Mouse (Mus musculus): ENCODE results near the gene Trim45. TPM values are rescaled to one million over a fixed set of nuclear protein-coding genes. Genes with fewer than 3 reads are reported as not detected.

Trim45 gene
- polyA plus RNA-seq (2014; fragmentation: Nextera tagmentation; extraction: Ambion mirVana), result 3.2 and 5.5 TPM in 2 replicates

GRCm38 (mm10) chr3:100921825-100922505, at the start of gene Trim45:
Gene Trim45 (plus strand): TSS chr3:100922202.
- peak; percentile 99 for ATAC-seq (ENCODE audit: low FRiP score, low TSS enrichment)
- no peaks in the 10 kb centered on the region for H3K9me3 ChIP-seq (ENCODE audit: control insufficient read depth, low read length)
- H3K4me3 ChIP-seq (ENCODE audit: low read length), result peak within 1 kb of the TSS; percentile 57
- 0 out of 2 replicates have a peak, but pooled peaks cover 4% of the 10 kb centered on the region for H3K36me3 ChIP-seq (ENCODE audit: control insufficient read depth, insufficient read depth, low read length)
- H3K27ac ChIP-seq (ENCODE audit: low read depth, low read length), result 0 out of 2 replicates have a peak within 1 kb of the TSS, but pooled peaks have one; percentile 69
- H3K4me1 ChIP-seq (ENCODE audit: control insufficient read depth, insufficient read depth, low read length), result peaks cover 16% of the 10 kb centered on the region
- peak within 1 kb of the TSS; percentile 75 for H3K9ac ChIP-seq (ENCODE audit: low read depth, low read length)
- no peaks in the 10 kb centered on the region for H3K27me3 ChIP-seq (ENCODE audit: control insufficient read depth, insufficient read depth, low read length)
- under 1% methylated on average over 39 of the region's 39 CpGs for WGBS
- H3K4me2 ChIP-seq (replicated peaks; ENCODE audit: low read depth, low read length), result peak within 1 kb of the TSS; percentile 72

DNA sequence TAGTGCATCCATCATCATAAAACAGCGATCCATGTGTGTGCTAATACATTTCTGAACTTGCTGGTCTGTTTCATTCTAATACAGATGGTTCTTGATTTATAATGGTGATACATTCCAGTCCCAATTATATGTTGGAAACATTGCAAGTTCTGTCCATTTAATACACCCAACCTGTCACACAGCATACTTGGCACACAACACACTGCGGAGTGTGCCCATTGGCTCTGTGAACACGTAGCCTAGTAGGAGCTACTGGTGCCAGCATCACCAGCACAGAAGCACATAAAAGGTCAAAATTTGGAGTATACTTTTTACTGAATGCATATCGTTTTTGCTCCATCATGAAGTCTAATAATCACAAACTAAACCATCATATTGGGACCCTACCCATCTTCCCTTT, 44.9 kb upstream of the Trim45 start:
- Histone ChIP-seq H3K27me3 (ENCODE audit: control insufficient read depth, insufficient read depth, low read length) (no peaks in the 10 kb centered on the region), H3K36me3 (ENCODE audit: control insufficient read depth, insufficient read depth, low read length) (no peaks in the 10 kb centered on the region), H3K9me3 (ENCODE audit: control insufficient read depth, low read length) (no peaks in the 10 kb centered on the region), H3K4me3 (ENCODE audit: low read length) (no peak overlapping the region), H3K27ac (ENCODE audit: low read depth, low read length) (no peak overlapping the region), H3K9ac (ENCODE audit: low read depth, low read length) (no peak overlapping the region), H3K4me2 (replicated peaks; ENCODE audit: low read depth, low read length) (no peak overlapping the region), H3K4me1 (ENCODE audit: control insufficient read depth, insufficient read depth, low read length) (no peaks in the 10 kb centered on the region)
- 89% methylated on average over 4 of the region's 4 CpGs for WGBS
- no peak for ATAC-seq (ENCODE audit: low FRiP score, low TSS enrichment)

DNA sequence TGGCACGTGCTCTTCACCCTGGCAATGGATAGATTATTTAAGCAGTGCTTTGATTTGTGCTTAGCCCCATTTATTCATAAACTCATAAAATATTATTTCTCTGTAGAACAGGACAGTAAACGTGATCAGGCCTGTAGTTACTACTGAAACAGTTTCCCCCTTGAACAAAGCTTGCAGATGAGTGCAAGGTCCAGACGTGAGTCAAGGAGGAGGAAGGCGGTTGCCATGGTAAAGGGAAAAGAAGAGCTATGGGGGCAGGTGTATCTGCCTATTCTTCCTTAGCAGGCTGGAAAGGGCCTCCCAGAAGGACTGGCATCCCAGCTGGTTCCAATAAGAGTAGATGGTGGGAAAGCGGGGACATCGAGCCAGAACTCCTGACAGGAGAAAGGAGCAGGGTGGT, 40.6 kb upstream of the Trim45 start:
- 82% methylated on average over 6 of the region's 6 CpGs for WGBS
- Histone ChIP-seq H3K9me3 (ENCODE audit: control insufficient read depth, low read length) (no peaks in the 10 kb centered on the region), H3K9ac (ENCODE audit: low read depth, low read length) (no peak overlapping the region), H3K27me3 (ENCODE audit: control insufficient read depth, insufficient read depth, low read length) (no peaks in the 10 kb centered on the region), H3K4me1 (ENCODE audit: control insufficient read depth, insufficient read depth, low read length) (no peaks in the 10 kb centered on the region), H3K27ac (ENCODE audit: low read depth, low read length) (no peak overlapping the region), H3K4me3 (ENCODE audit: low read length) (no peak overlapping the region), H3K4me2 (replicated peaks; ENCODE audit: low read depth, low read length) (no peak overlapping the region), H3K36me3 (ENCODE audit: control insufficient read depth, insufficient read depth, low read length) (no peaks in the 10 kb centered on the region)
- no peak for ATAC-seq (ENCODE audit: low FRiP score, low TSS enrichment)

GRCm38 (mm10) chr3:100881843-100882634, 40.0 kb upstream of the Trim45 start:
- H3K27ac ChIP-seq (ENCODE audit: low read depth, low read length), result no peak overlapping the region
- 91% methylated on average over 9 of the region's 9 CpGs for WGBS
- no peaks in the 10 kb centered on the region for H3K36me3 ChIP-seq (ENCODE audit: control insufficient read depth, insufficient read depth, low read length)
- H3K4me1 ChIP-seq (ENCODE audit: control insufficient read depth, insufficient read depth, low read length), result no peaks in the 10 kb centered on the region
- H3K9ac ChIP-seq (ENCODE audit: low read depth, low read length), result no peak overlapping the region
- H3K9me3 ChIP-seq (ENCODE audit: control insufficient read depth, low read length), result no peaks in the 10 kb centered on the region
- no peak overlapping the region for H3K4me2 ChIP-seq (replicated peaks; ENCODE audit: low read depth, low read length)
- H3K4me3 ChIP-seq (ENCODE audit: low read length), result no peak overlapping the region
- H3K27me3 ChIP-seq (ENCODE audit: control insufficient read depth, insufficient read depth, low read length), result no peaks in the 10 kb centered on the region
- no peak for ATAC-seq (ENCODE audit: low FRiP score, low TSS enrichment)

DNA sequence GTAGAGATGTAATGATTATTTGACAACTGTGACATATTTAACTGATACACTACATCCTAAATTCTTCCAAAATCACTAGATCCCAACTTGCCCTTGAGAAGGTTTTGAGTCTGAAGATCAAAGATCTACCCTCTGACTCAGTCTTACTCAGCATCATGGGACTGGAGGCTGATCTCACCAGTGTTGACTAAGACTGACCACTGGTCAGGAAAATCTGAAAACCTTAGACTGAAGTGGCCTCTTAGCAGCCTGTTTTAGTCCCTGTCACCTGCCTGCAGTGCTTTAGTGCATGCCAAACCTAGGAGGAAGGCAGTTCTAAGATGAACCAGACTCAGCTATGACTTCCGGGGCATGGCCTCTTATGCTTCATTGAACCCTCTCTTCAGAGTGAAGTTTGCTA, 32.8 kb upstream of the Trim45 start:
- H3K36me3 ChIP-seq (ENCODE audit: control insufficient read depth, insufficient read depth, low read length), result no peaks in the 10 kb centered on the region
- H3K27me3 ChIP-seq (ENCODE audit: control insufficient read depth, insufficient read depth, low read length), result no peaks in the 10 kb centered on the region
- no peak overlapping the region for H3K27ac ChIP-seq (ENCODE audit: low read depth, low read length)
- no peak overlapping the region for H3K4me2 ChIP-seq (replicated peaks; ENCODE audit: low read depth, low read length)
- H3K9me3 ChIP-seq (ENCODE audit: control insufficient read depth, low read length), result no peaks in the 10 kb centered on the region
- no peak overlapping the region for H3K4me3 ChIP-seq (ENCODE audit: low read length)
- no peak for ATAC-seq (ENCODE audit: low FRiP score, low TSS enrichment)
- H3K4me1 ChIP-seq (ENCODE audit: control insufficient read depth, insufficient read depth, low read length), result no peaks in the 10 kb centered on the region
- H3K9ac ChIP-seq (ENCODE audit: low read depth, low read length), result no peak overlapping the region
- WGBS, result 80% methylated on average over 1 of the region's 1 CpGs

DNA sequence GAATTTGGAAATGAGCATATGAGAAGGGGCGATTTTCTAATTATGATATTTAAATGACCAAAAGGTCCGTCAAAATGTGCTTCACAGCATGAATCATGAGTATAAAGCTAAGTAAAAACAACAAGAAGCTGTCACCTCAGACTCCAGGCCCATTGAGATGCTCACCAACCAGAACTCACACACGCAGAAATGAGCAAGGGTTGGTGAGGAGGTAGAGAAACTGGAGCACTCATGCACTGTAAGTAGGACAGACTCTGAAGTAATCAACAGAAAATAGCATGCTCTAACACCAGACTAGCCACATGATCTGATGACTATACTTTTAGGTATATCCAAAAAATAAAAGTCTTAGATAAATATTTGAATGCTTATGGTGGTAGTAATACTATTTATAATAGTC, 31.6 kb upstream of the Trim45 start:
- H3K4me3 ChIP-seq (ENCODE audit: low read length), result no peak overlapping the region
- H3K36me3 ChIP-seq (ENCODE audit: control insufficient read depth, insufficient read depth, low read length), result no peaks in the 10 kb centered on the region
- no peak overlapping the region for H3K9ac ChIP-seq (ENCODE audit: low read depth, low read length)
- no peaks in the 10 kb centered on the region for H3K27me3 ChIP-seq (ENCODE audit: control insufficient read depth, insufficient read depth, low read length)
- no peaks in the 10 kb centered on the region for H3K4me1 ChIP-seq (ENCODE audit: control insufficient read depth, insufficient read depth, low read length)
- H3K27ac ChIP-seq (ENCODE audit: low read depth, low read length), result no peak overlapping the region
- ATAC-seq (ENCODE audit: low FRiP score, low TSS enrichment), result no peak
- 88% methylated on average over 3 of the region's 3 CpGs for WGBS
- no peak overlapping the region for H3K4me2 ChIP-seq (replicated peaks; ENCODE audit: low read depth, low read length)
- no peaks in the 10 kb centered on the region for H3K9me3 ChIP-seq (ENCODE audit: control insufficient read depth, low read length)

GRCm38 (mm10) chr3:100892383-100893335, 29.3 kb upstream of the Trim45 start:
- H3K4me2 ChIP-seq (replicated peaks; ENCODE audit: low read depth, low read length), result no peak overlapping the region
- WGBS, result 44% methylated on average over 11 of the region's 11 CpGs
- H3K27ac ChIP-seq (ENCODE audit: low read depth, low read length), result no peak overlapping the region
- H3K27me3 ChIP-seq (ENCODE audit: control insufficient read depth, insufficient read depth, low read length), result no peaks in the 10 kb centered on the region
- ATAC-seq (ENCODE audit: low FRiP score, low TSS enrichment), result no peak
- no peaks in the 10 kb centered on the region for H3K36me3 ChIP-seq (ENCODE audit: control insufficient read depth, insufficient read depth, low read length)
- no peak overlapping the region for H3K9ac ChIP-seq (ENCODE audit: low read depth, low read length)
- H3K4me1 ChIP-seq (ENCODE audit: control insufficient read depth, insufficient read depth, low read length), result no peaks in the 10 kb centered on the region
- no peaks in the 10 kb centered on the region for H3K9me3 ChIP-seq (ENCODE audit: control insufficient read depth, low read length)
- no peak overlapping the region for H3K4me3 ChIP-seq (ENCODE audit: low read length)

- Histone ChIP-seq H3K27me3 (ENCODE audit: control insufficient read depth, insufficient read depth, low read length) (no peaks in the 10 kb centered on the region), H3K4me2 (replicated peaks; ENCODE audit: low read depth, low read length) (no peak overlapping the region), H3K9ac (ENCODE audit: low read depth, low read length) (no peak overlapping the region), H3K27ac (ENCODE audit: low read depth, low read length) (no peak overlapping the region), H3K36me3 (ENCODE audit: control insufficient read depth, insufficient read depth, low read length) (no peaks in the 10 kb centered on the region), H3K9me3 (ENCODE audit: control insufficient read depth, low read length) (no peaks in the 10 kb centered on the region), H3K4me3 (ENCODE audit: low read length) (no peak overlapping the region), H3K4me1 (ENCODE audit: control insufficient read depth, insufficient read depth, low read length) (no peaks in the 10 kb centered on the region)
- 77% methylated on average over 6 of the region's 6 CpGs for WGBS
- no peak for ATAC-seq (ENCODE audit: low FRiP score, low TSS enrichment)
Measured at GRCm38 (mm10) chr3:100895500-100895899, 26.5 kb upstream of the Trim45 start.
